Mouse (Mus musculus): ENCODE measurements around the gene Nfam1.

- TF ChIP-seq CTCF (IDR thresholded peaks at IDR 0.05) = no peak
- no peak for TF ChIP-seq EP300 (IDR thresholded peaks at IDR 0.05)
Observed at GRCm38 (mm10) chr15:83061689-83062088, 28.6 kb upstream of the Nfam1 start.

All from lung, postnatal 0 days (tissue).